Mouse (Mus musculus) activated CD4-positive, CD25-positive, alpha-beta regulatory T cell, adult 4 months (primary cell): Measurements from ENCODE around the gene Hinfp. TPM values are rescaled to one million over a fixed set of nuclear protein-coding genes. Genes with fewer than 3 reads are reported as not detected.

Source experiments
- ATAC-seq: one replicate; pipeline ENCODE4 v1.8.0; 2017
- polyA plus RNA-seq, 2 experiments: library from polyadenylated mRNA; unstranded; fragments of 100-300 nt; shearing (Covaris generic); gene quantifications; one replicate each; pipeline ENCODE4 v1.2.1; 2017

Hinfp gene
- polyA plus RNA-seq, 2 experiments from 2014 or later, result 18.1 to 21.7 TPM

- ATAC-seq, result no peak
Observed at GRCm38 (mm10) chr9:44256213-44256612, 49.3 kb downstream of the Hinfp start.

GRCm38 (mm10) chr9:44255136-44255521 is 50.3 kb downstream of the Hinfp start:
- no peak for ATAC-seq

- ATAC-seq, result no peak
Observed at GRCm38 (mm10) chr9:44254508-44255135, 50.8 kb downstream of the Hinfp start.

- ATAC-seq, result no peak
Observed at GRCm38 (mm10) chr9:44253441-44253840, 52.0 kb downstream of the Hinfp start.

GRCm38 (mm10) chr9:44251314-44251713 is 54.2 kb downstream of the Hinfp start, which contains the start of gene Pdzd3:
TSS of gene Pdzd3 (minus strand) at chr9:44251471.
- ATAC-seq, result no peak

GRCm38 (mm10) chr9:44250445-44250844 is 55.0 kb downstream of the Hinfp start:
- ATAC-seq, result no peak

GRCm38 (mm10) chr9:44249181-44250146 is 56.0 kb downstream of the Hinfp start:
- ATAC-seq, result no peak

- ATAC-seq, result no peak
Observed at GRCm38 (mm10) chr9:44247907-44248306, 57.6 kb downstream of the Hinfp start.

- no peak for ATAC-seq
Observed at GRCm38 (mm10) chr9:44243621-44244020, 61.9 kb downstream of the Hinfp start.

Other genes with a start within 250 kb of the Hinfp start
- gene Usp2, start 238.7 kb downstream of the Hinfp start, polyA plus RNA-seq, result 1 to 10 TPM; 1.6 to 1.7 TPM
- not detected for gene Mfrp, start 203.9 kb downstream of the Hinfp start, polyA plus RNA-seq
- gene C1qtnf5, start 198.4 kb downstream of the Hinfp start, polyA plus RNA-seq, result not detected
- not detected for gene Gm49380, start 192.2 kb downstream of the Hinfp start, polyA plus RNA-seq
- gene Rnf26, start 192.2 kb downstream of the Hinfp start, polyA plus RNA-seq, result 1 to 10 TPM; 3.2 to 7.9 TPM
- under 1 TPM in 1 of 2 experiments, not detected in 1; 0.16 TPM for gene Mcam, start 171.2 kb downstream of the Hinfp start, polyA plus RNA-seq
- 10 to 100 TPM; 22.8 to 25.0 TPM for gene Cbl, start 71.6 kb downstream of the Hinfp start, polyA plus RNA-seq
- gene Ccdc153, start 65.0 kb downstream of the Hinfp start, polyA plus RNA-seq, result not detected
- under 1 TPM in 1 of 2 experiments, not detected in 1; 0.30 TPM for gene Pdzd3, start 54.2 kb downstream of the Hinfp start, polyA plus RNA-seq
- 1 to 10 TPM; 2.8 to 6.0 TPM for gene Nlrx1, start 37.1 kb downstream of the Hinfp start, polyA plus RNA-seq
- not detected for gene Abcg4, start 17.1 kb downstream of the Hinfp start, polyA plus RNA-seq
- 1 to 10 TPM; 4.3 to 5.3 TPM for gene C2cd2l, start 14.6 kb upstream of the Hinfp start, polyA plus RNA-seq
- 10 to 100 TPM; 16.5 to 18.0 TPM for gene Dpagt1, start 20.3 kb upstream of the Hinfp start, polyA plus RNA-seq
- gene H2afx, start 29.0 kb upstream of the Hinfp start, polyA plus RNA-seq, result 10 to 100 TPM; 29.0 to 36.5 TPM
- 10 to 100 TPM; 27.6 to 33.4 TPM for gene Hmbs, start 38.6 kb upstream of the Hinfp start, polyA plus RNA-seq
- gene Vps11, start 56.0 kb upstream of the Hinfp start, polyA plus RNA-seq, result 10 to 100 TPM; 21.5 to 40.8 TPM
- gene Hyou1, start 73.8 kb upstream of the Hinfp start, polyA plus RNA-seq, result 10 to 100 TPM; 15.7 to 20.3 TPM
- 10 to 100 TPM; 14.1 to 17.1 TPM for gene Slc37a4, start 91.2 kb upstream of the Hinfp start, polyA plus RNA-seq
- gene Rps25, start 101.5 kb upstream of the Hinfp start, polyA plus RNA-seq, result 1,000 to 10,000 TPM; 3,659 to 4,118 TPM
- 100 to 1,000 TPM; 119 to 162 TPM for gene Trappc4, start 101.9 kb upstream of the Hinfp start, polyA plus RNA-seq
- 10 to 100 TPM; 20.3 to 27.3 TPM for gene Ccdc84, start 112.9 kb upstream of the Hinfp start, polyA plus RNA-seq
- under 1 TPM in 1 of 2 experiments, not detected in 1; 0.45 TPM for gene Foxr1, start 135.5 kb upstream of the Hinfp start, polyA plus RNA-seq
- gene Upk2, start 149.3 kb upstream of the Hinfp start, polyA plus RNA-seq, result not detected
- 10 to 100 TPM; 13.2 to 15.2 TPM for gene Bcl9l, start 177.2 kb upstream of the Hinfp start, polyA plus RNA-seq